Mouse (Mus musculus) cerebellum, postnatal 36 days (tissue): Measurements from ENCODE around the gene Foxp1.

Experiments used
- DNase-seq, 2 experiments: peaks; one replicate each; pipeline ENCODE4 v3.0.0; 2021 to 2022; ENCODE audit warnings: mixed read lengths in 2 of 2

Foxp1 gene

GRCm38 (mm10) chr6:99275381-99276296 lies 246.9 kb downstream of the Foxp1 start:
- no peak for DNase-seq

- no peak for DNase-seq
These were observed 247.9 kb downstream of the Foxp1 start for GRCm38 (mm10) chr6:99274667-99275066.

- no peak for DNase-seq
These were observed 248.3 kb downstream of the Foxp1 start for GRCm38 (mm10) chr6:99274222-99274621.

GRCm38 (mm10) chr6:99273177-99273576 lies 249.3 kb downstream of the Foxp1 start:
- no peak for DNase-seq

GRCm38 (mm10) chr6:99272174-99272573 lies 250.3 kb downstream of the Foxp1 start:
- DNase-seq = no peak

- DNase-seq = no peak
These were observed 250.8 kb downstream of the Foxp1 start for GRCm38 (mm10) chr6:99271741-99272140.

GRCm38 (mm10) chr6:99269921-99270320 lies 252.6 kb downstream of the Foxp1 start:
- DNase-seq = no peak

- DNase-seq = peak; percentile 14 to 28
These were observed 254.1 kb downstream of the Foxp1 start for GRCm38 (mm10) chr6:99268171-99269061.

- DNase-seq = no peak
These were observed 256.4 kb downstream of the Foxp1 start for GRCm38 (mm10) chr6:99265945-99266656.

- no peak for DNase-seq
These were observed 257.3 kb downstream of the Foxp1 start for GRCm38 (mm10) chr6:99265173-99265572.

GRCm38 (mm10) chr6:99264192-99265093 lies 258.1 kb downstream of the Foxp1 start:
- no peak for DNase-seq

- no peak for DNase-seq
These were observed 258.7 kb downstream of the Foxp1 start for GRCm38 (mm10) chr6:99263886-99264185.

- no peak for DNase-seq
These were observed 259.2 kb downstream of the Foxp1 start for GRCm38 (mm10) chr6:99263061-99263885.

- no peak for DNase-seq
These were observed 260.8 kb downstream of the Foxp1 start for GRCm38 (mm10) chr6:99261737-99262130.

- no peak for DNase-seq
These were observed 261.4 kb downstream of the Foxp1 start for GRCm38 (mm10) chr6:99260941-99261736.

GRCm38 (mm10) chr6:99258346-99258745 lies 264.2 kb downstream of the Foxp1 start:
- DNase-seq = no peak

- DNase-seq = no peak
These were observed 264.8 kb downstream of the Foxp1 start for GRCm38 (mm10) chr6:99257676-99258075.

GRCm38 (mm10) chr6:99253331-99253730 lies 269.2 kb downstream of the Foxp1 start:
- no peak for DNase-seq

- no peak for DNase-seq
These were observed 269.7 kb downstream of the Foxp1 start for GRCm38 (mm10) chr6:99252816-99253215.

- no peak for DNase-seq
These were observed 270.6 kb downstream of the Foxp1 start for GRCm38 (mm10) chr6:99251924-99252323.
